Mouse (Mus musculus): ENCODE measurements at regions not wholly inside any gene's neighbourhood (a gene's known extent, or its start where the extent isn't known, plus 50 kb on each side); places are given as distances from the start of the nearest gene placed in this dataset.
"Not testable (repeated sequence)": the region's sequence is repeated elsewhere in the genome, so short reads cannot be mapped to it uniquely, and the experiment has no call there.

- no peaks in the 10 kb centered on the region for H3K4me1 ChIP-seq (ENCODE audit: control insufficient read depth, insufficient read depth)
- H3K27me3 ChIP-seq (ENCODE audit: control insufficient read depth, insufficient read depth, low read length), result no peaks in the 10 kb centered on the region
- no peak overlapping the region for H3K4me3 ChIP-seq (ENCODE audit: low read depth, low read length)
- TF ChIP-seq EP300 (IDR thresholded peaks at IDR 0.05; ENCODE audit: low read depth) (no peak), CTCF (IDR thresholded peaks at IDR 0.05; ENCODE audit: low read depth) (no peak)
- 90% methylated on average over 1 of the region's 1 CpGs for WGBS
- no peak overlapping the region for H3K27ac ChIP-seq (ENCODE audit: low read depth)
- no peak overlapping the region for H3K9ac ChIP-seq (replicated peaks; ENCODE audit: low read depth, low read length)
- H3K9me3 ChIP-seq (replicated peaks; ENCODE audit: control insufficient read depth, low read length), result no peaks in the 10 kb centered on the region
- no peak overlapping the region for H3K4me2 ChIP-seq (ENCODE audit: low read depth, low read length)
- DNase-seq (ENCODE audit: low spot score), result no peak
- H3K36me3 ChIP-seq (replicated peaks; ENCODE audit: control insufficient read depth, insufficient read depth, low read length), result no peaks in the 10 kb centered on the region
- ATAC-seq (ENCODE audit: insufficient read depth, low read depth), result no peak
Observed at GRCm38 (mm10) chr8:103690438-103690837, 411.0 kb upstream of the Cdh5 start.

GRCm38 (mm10) chr8:103693531-103693930 is 407.9 kb upstream of the Cdh5 start:
- no peaks in the 10 kb centered on the region; the same call in 1 of the 2 replicates for H3K9me3 ChIP-seq (replicated peaks; ENCODE audit: control insufficient read depth, low read length)
- no peaks in the 10 kb centered on the region for H3K27me3 ChIP-seq (ENCODE audit: control insufficient read depth, insufficient read depth, low read length)
- no peak overlapping the region for H3K27ac ChIP-seq (ENCODE audit: low read depth)
- H3K4me3 ChIP-seq (ENCODE audit: low read depth, low read length), result no peak overlapping the region
- no peak for TF ChIP-seq EP300 (IDR thresholded peaks at IDR 0.05; ENCODE audit: low read depth)
- TF ChIP-seq CTCF (IDR thresholded peaks at IDR 0.05; ENCODE audit: low read depth), result no peak
- WGBS, result 89% methylated on average over 8 of the region's 8 CpGs
- H3K9ac ChIP-seq (replicated peaks; ENCODE audit: low read depth, low read length), result no peak overlapping the region
- DNase-seq (ENCODE audit: low spot score), result no peak
- no peaks in the 10 kb centered on the region for H3K36me3 ChIP-seq (replicated peaks; ENCODE audit: control insufficient read depth, insufficient read depth, low read length)
- H3K4me1 ChIP-seq (ENCODE audit: control insufficient read depth, insufficient read depth), result no peaks in the 10 kb centered on the region
- no peak for ATAC-seq (ENCODE audit: insufficient read depth, low read depth)
- H3K4me2 ChIP-seq (ENCODE audit: low read depth, low read length), result no peak overlapping the region

GRCm38 (mm10) chr8:103694331-103694891 is 407.0 kb upstream of the Cdh5 start:
- DNase-seq (ENCODE audit: low spot score) (no peak), ATAC-seq (ENCODE audit: insufficient read depth, low read depth) (no peak)
- Histone ChIP-seq H3K27ac (ENCODE audit: low read depth) (no peak overlapping the region), H3K4me2 (ENCODE audit: low read depth, low read length) (no peak overlapping the region), H3K9ac (replicated peaks; ENCODE audit: low read depth, low read length) (no peak overlapping the region), H3K27me3 (ENCODE audit: control insufficient read depth, insufficient read depth, low read length) (no peaks in the 10 kb centered on the region), H3K9me3 (replicated peaks; ENCODE audit: control insufficient read depth, low read length) (no peaks in the 10 kb centered on the region; the same call in 1 of the 2 replicates), H3K4me3 (ENCODE audit: low read depth, low read length) (no peak overlapping the region), H3K36me3 (replicated peaks; ENCODE audit: control insufficient read depth, insufficient read depth, low read length) (no peaks in the 10 kb centered on the region), H3K4me1 (ENCODE audit: control insufficient read depth, insufficient read depth) (no peaks in the 10 kb centered on the region)
- 78% methylated on average over 7 of the region's 7 CpGs for WGBS
- TF ChIP-seq CTCF (IDR thresholded peaks at IDR 0.05; ENCODE audit: low read depth) (no peak), EP300 (IDR thresholded peaks at IDR 0.05; ENCODE audit: low read depth) (no peak)

- WGBS, result 61% methylated on average over 1 of the region's 1 CpGs
- no peak overlapping the region for H3K4me2 ChIP-seq (ENCODE audit: low read depth, low read length)
- no peak overlapping the region for H3K27ac ChIP-seq (ENCODE audit: low read depth)
- DNase-seq (ENCODE audit: low spot score) (no peak), ATAC-seq (ENCODE audit: insufficient read depth, low read depth) (no peak)
- H3K9ac ChIP-seq (replicated peaks; ENCODE audit: low read depth, low read length), result no peak overlapping the region
- no peaks in the 10 kb centered on the region for H3K27me3 ChIP-seq (ENCODE audit: control insufficient read depth, insufficient read depth, low read length)
- no peak overlapping the region for H3K4me3 ChIP-seq (ENCODE audit: low read depth, low read length)
- no peaks in the 10 kb centered on the region; the same call in 1 of the 2 replicates for H3K9me3 ChIP-seq (replicated peaks; ENCODE audit: control insufficient read depth, low read length)
- no peaks in the 10 kb centered on the region for H3K36me3 ChIP-seq (replicated peaks; ENCODE audit: control insufficient read depth, insufficient read depth, low read length)
- TF ChIP-seq EP300 (IDR thresholded peaks at IDR 0.05; ENCODE audit: low read depth) (no peak), CTCF (IDR thresholded peaks at IDR 0.05; ENCODE audit: low read depth) (no peak)
- H3K4me1 ChIP-seq (ENCODE audit: control insufficient read depth, insufficient read depth), result no peaks in the 10 kb centered on the region
Observed at GRCm38 (mm10) chr8:103699016-103699520, 402.4 kb upstream of the Cdh5 start.

- Histone ChIP-seq H3K9ac (replicated peaks; ENCODE audit: low read depth, low read length) (no peak overlapping the region), H3K4me2 (ENCODE audit: low read depth, low read length) (no peak overlapping the region), H3K9me3 (replicated peaks; ENCODE audit: control insufficient read depth, low read length) (no peaks in the 10 kb centered on the region; the same call in none of the 2 replicates), H3K4me3 (ENCODE audit: low read depth, low read length) (no peak overlapping the region), H3K27ac (ENCODE audit: low read depth) (no peak overlapping the region), H3K27me3 (ENCODE audit: control insufficient read depth, insufficient read depth, low read length) (no peaks in the 10 kb centered on the region), H3K36me3 (replicated peaks; ENCODE audit: control insufficient read depth, insufficient read depth, low read length) (no peaks in the 10 kb centered on the region), H3K4me1 (ENCODE audit: control insufficient read depth, insufficient read depth) (no peaks in the 10 kb centered on the region)
- TF ChIP-seq EP300 (IDR thresholded peaks at IDR 0.05; ENCODE audit: low read depth) (no peak), CTCF (IDR thresholded peaks at IDR 0.05; ENCODE audit: low read depth) (no peak)
- ATAC-seq (ENCODE audit: insufficient read depth, low read depth) (no peak), DNase-seq (ENCODE audit: low spot score) (no peak)
- WGBS, result 49% methylated on average over 2 of the region's 2 CpGs
Observed at GRCm38 (mm10) chr8:103702236-103702635, 399.2 kb upstream of the Cdh5 start.

- H3K4me2 ChIP-seq (ENCODE audit: low read depth, low read length), result no peak overlapping the region
- ATAC-seq (ENCODE audit: insufficient read depth, low read depth), result no peak
- H3K27ac ChIP-seq (ENCODE audit: low read depth), result no peak overlapping the region
- H3K27me3 ChIP-seq (ENCODE audit: control insufficient read depth, insufficient read depth, low read length), result no peaks in the 10 kb centered on the region
- no peaks in the 10 kb centered on the region for H3K4me1 ChIP-seq (ENCODE audit: control insufficient read depth, insufficient read depth)
- no peak for DNase-seq (ENCODE audit: low spot score)
- no peaks in the 10 kb centered on the region; the same call in 1 of the 2 replicates for H3K9me3 ChIP-seq (replicated peaks; ENCODE audit: control insufficient read depth, low read length)
- no peak overlapping the region for H3K9ac ChIP-seq (replicated peaks; ENCODE audit: low read depth, low read length)
- H3K36me3 ChIP-seq (replicated peaks; ENCODE audit: control insufficient read depth, insufficient read depth, low read length), result no peaks in the 10 kb centered on the region
- H3K4me3 ChIP-seq (ENCODE audit: low read depth, low read length), result no peak overlapping the region
- 55% methylated on average over 2 of the region's 2 CpGs for WGBS
- TF ChIP-seq CTCF (IDR thresholded peaks at IDR 0.05; ENCODE audit: low read depth), result no peak
- no peak for TF ChIP-seq EP300 (IDR thresholded peaks at IDR 0.05; ENCODE audit: low read depth)
Observed at GRCm38 (mm10) chr8:103706084-103706483, 395.3 kb upstream of the Cdh5 start.

- not testable (repeated sequence) for H3K27me3 ChIP-seq (ENCODE audit: control insufficient read depth, insufficient read depth, low read length); H3K4me3 ChIP-seq (ENCODE audit: low read depth, low read length); H3K4me2 ChIP-seq (ENCODE audit: low read depth, low read length); H3K4me1 ChIP-seq (ENCODE audit: control insufficient read depth, insufficient read depth); DNase-seq (ENCODE audit: low spot score); ATAC-seq (ENCODE audit: insufficient read depth, low read depth); H3K36me3 ChIP-seq (replicated peaks; ENCODE audit: control insufficient read depth, insufficient read depth, low read length); H3K9me3 ChIP-seq (replicated peaks; ENCODE audit: control insufficient read depth, low read length); H3K27ac ChIP-seq (ENCODE audit: low read depth); H3K9ac ChIP-seq (replicated peaks; ENCODE audit: low read depth, low read length)
- 76% methylated on average over 7 of the region's 7 CpGs for WGBS
Observed at GRCm38 (mm10) chr8:103710871-103711270, 390.6 kb upstream of the Cdh5 start.
